30 mouse cellular contexts compared by ENCODE assay signal in genomic region chr1:138908860-138909259, GRCm38 (mm10).
"Had no signal": no experiment of that assay in that cellular context is flagged by ENCODE, and none has a peak within 500 bp of the region (broad histone marks: within the 10 kb centered on the region; RNA-seq: fewer than 3 reads in every experiment).

No protein-coding gene starts in this region.

- DNase-seq: left cerebral cortex, postnatal 4 days; liver; liver, embryonic 13.5 days; liver, postnatal 0 days; lung, adult 18-20 months; lung, adult 2 months; lung, postnatal 10 days; lung, postnatal 14 days; lung, postnatal 36 days; lung, postnatal 4 days; midbrain, embryonic 14.5 days had no signal

- H3K36me3 ChIP-seq: limb, embryonic 10.5 days; limb, embryonic 12.5 days; limb, embryonic 13.5 days; limb, embryonic 15.5 days; liver, embryonic 12.5 days; liver, embryonic 13.5 days; liver, embryonic 15.5 days; lung, embryonic 15.5 days; midbrain, embryonic 10.5 days; midbrain, embryonic 12.5 days; midbrain, embryonic 13.5 days; midbrain, embryonic 15.5 days; neural tube, embryonic 12.5 days had no signal

- H3K9me3 ChIP-seq: limb, embryonic 10.5 days; limb, embryonic 12.5 days; limb, embryonic 13.5 days; limb, embryonic 15.5 days; liver, embryonic 12.5 days; liver, embryonic 13.5 days; liver, embryonic 15.5 days; lung, embryonic 15.5 days; megakaryocyte, embryonic 14.5 days; midbrain, embryonic 10.5 days; midbrain, embryonic 12.5 days; midbrain, embryonic 13.5 days; midbrain, embryonic 15.5 days; neural tube, embryonic 12.5 days had no signal

- H3K4me1 ChIP-seq: limb, embryonic 15.5 days; liver, embryonic 13.5 days; midbrain, embryonic 10.5 days; midbrain, embryonic 12.5 days; midbrain, embryonic 13.5 days; midbrain, embryonic 15.5 days; neural tube, embryonic 12.5 days had no signal

- H3K27ac ChIP-seq: limb, embryonic 10.5 days; limb, embryonic 12.5 days; limb, embryonic 13.5 days; limb, embryonic 15.5 days; liver, embryonic 12.5 days; liver, embryonic 13.5 days; liver, embryonic 14.5 days; liver, embryonic 15.5 days; lung, embryonic 15.5 days; macrophage; midbrain, embryonic 10.5 days; midbrain, embryonic 12.5 days; midbrain, embryonic 13.5 days; midbrain, embryonic 15.5 days; neural tube, embryonic 12.5 days had no signal

- H3K4me3 ChIP-seq: limb, embryonic 10.5 days; limb, embryonic 12.5 days; limb, embryonic 13.5 days; limb, embryonic 15.5 days; liver, embryonic 12.5 days; liver, embryonic 13.5 days; liver, embryonic 15.5 days; lung, embryonic 15.5 days; megakaryocyte, embryonic 14.5 days; midbrain, embryonic 10.5 days; midbrain, embryonic 12.5 days; midbrain, embryonic 13.5 days; midbrain, embryonic 15.5 days; myocyte; neural tube, embryonic 12.5 days had no signal

- H3K27me3 ChIP-seq: limb, embryonic 12.5 days; limb, embryonic 13.5 days; limb, embryonic 15.5 days; liver, embryonic 12.5 days; liver, embryonic 13.5 days; liver, embryonic 15.5 days; lung, embryonic 15.5 days; megakaryocyte, embryonic 14.5 days; midbrain, embryonic 12.5 days; midbrain, embryonic 13.5 days; midbrain, embryonic 15.5 days; neural tube, embryonic 12.5 days had no signal

- H3K9ac ChIP-seq: limb, embryonic 12.5 days; limb, embryonic 13.5 days; limb, embryonic 15.5 days; liver, embryonic 12.5 days; liver, embryonic 13.5 days; liver, embryonic 14.5 days; liver, embryonic 15.5 days; liver, postnatal 0 days; lung, embryonic 14.5 days; lung, embryonic 15.5 days; midbrain, embryonic 12.5 days; midbrain, embryonic 13.5 days; midbrain, embryonic 15.5 days; neural tube, embryonic 12.5 days had no signal

- H3K4me2 ChIP-seq: limb, embryonic 12.5 days; limb, embryonic 13.5 days; limb, embryonic 15.5 days; liver, embryonic 11.5 days; liver, embryonic 12.5 days; liver, embryonic 13.5 days; liver, embryonic 15.5 days; lung, embryonic 14.5 days; lung, embryonic 15.5 days; midbrain, embryonic 12.5 days; midbrain, embryonic 13.5 days; midbrain, embryonic 15.5 days; neural tube, embryonic 12.5 days had no signal

- ATAC-seq: liver, embryonic 12.5 days; liver, postnatal 0 days; midbrain, embryonic 13.5 days; midbrain, embryonic 15.5 days; midbrain, embryonic 16.5 days had no signal
